Mouse (Mus musculus) G1E-ER4 (cell line): ENCODE data around the gene Wbp11. TPM values are rescaled to one million over a fixed set of nuclear protein-coding genes. Genes with fewer than 3 reads are reported as not detected.

Source experiments
- GATA1 ChIP-seq: IDR thresholded peaks from one replicate; pipeline ENCODE4 v1.8.0; 2012; ENCODE audit warnings: low read length, inconsistent platforms
- polyA plus RNA-seq: library from polyadenylated mRNA; stranded (reverse); fragments of >175 nt; gene quantifications from 2 replicates; pipeline ENCODE4 v1.2.3, GENCODE M21; 2012

Gene Wbp11
- polyA plus RNA-seq, 1 experiment, result 372 TPM

DNA sequence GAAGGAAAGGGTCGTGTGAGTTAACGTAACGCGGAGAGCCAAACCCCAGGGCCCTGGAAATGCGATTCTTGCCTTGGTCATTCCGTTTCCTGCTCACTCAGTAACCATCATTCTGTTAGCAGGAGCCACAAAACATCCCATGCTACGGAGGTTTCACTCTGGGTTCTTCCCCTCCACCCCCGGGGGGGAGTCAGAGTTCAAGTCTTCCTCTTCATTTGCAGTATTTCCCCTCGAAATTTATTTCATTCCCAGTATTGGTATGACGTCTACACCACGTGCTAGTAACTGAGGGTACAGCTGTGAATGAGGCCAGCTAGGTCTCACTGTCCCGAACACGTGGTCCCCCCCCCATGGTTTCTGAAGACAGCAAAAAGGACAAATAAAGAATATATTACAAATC, 18.4 kb downstream of the Wbp11 start:
- TF ChIP-seq GATA1, result no peak

DNA sequence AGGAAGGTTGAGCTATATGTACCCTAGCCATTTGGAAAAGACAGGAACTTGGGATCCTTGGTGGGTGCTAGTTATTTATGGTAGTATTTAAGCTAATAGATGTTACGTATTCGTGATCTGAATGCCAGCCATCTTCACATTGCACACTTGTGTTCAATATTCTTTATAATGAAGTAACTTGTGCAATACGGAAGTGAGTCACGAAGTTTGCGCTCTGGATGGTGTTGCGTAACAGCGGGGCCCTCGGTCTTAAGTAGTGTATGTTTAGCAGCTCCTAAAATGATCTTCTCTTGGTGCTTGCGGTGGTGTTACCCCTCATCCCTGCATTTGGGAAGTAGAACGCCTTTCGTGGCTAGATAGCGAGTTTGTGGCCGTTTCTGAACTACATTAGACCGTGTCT, 19.0 kb downstream of the Wbp11 start:
- no peak for TF ChIP-seq GATA1

GRCm38 (mm10) chr6:136808631-136809046, 19.4 kb downstream of the Wbp11 start:
- TF ChIP-seq GATA1, result no peak

DNA sequence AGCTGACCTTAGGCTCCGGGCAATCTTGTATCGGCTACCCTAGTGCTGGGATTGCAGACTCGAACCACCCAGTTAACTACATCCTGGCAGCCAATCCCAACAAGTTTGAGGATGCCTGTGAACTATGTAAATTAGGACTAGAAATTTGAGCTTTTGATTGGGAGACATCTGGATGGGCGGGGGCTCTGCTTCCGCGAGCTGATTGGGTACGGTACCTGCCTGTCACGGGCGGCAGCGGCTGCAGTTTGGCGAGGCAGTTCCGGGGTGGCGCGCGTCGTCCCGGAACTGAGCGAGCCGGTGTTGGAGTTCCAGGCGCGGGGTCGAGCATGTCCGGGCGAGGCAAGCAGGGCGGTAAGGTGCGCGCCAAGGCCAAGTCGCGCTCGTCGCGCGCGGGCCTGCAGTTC, 20.0 kb downstream of the Wbp11 start, which contains the start of gene H2afj:
Gene H2afj, plus strand, starts transcription at position 231 of the 404 bp plus-strand sequence.
- no peak for TF ChIP-seq GATA1

GRCm38 (mm10) chr6:136807395-136808013, 20.5 kb downstream of the Wbp11 start:
- TF ChIP-seq GATA1, result no peak

DNA sequence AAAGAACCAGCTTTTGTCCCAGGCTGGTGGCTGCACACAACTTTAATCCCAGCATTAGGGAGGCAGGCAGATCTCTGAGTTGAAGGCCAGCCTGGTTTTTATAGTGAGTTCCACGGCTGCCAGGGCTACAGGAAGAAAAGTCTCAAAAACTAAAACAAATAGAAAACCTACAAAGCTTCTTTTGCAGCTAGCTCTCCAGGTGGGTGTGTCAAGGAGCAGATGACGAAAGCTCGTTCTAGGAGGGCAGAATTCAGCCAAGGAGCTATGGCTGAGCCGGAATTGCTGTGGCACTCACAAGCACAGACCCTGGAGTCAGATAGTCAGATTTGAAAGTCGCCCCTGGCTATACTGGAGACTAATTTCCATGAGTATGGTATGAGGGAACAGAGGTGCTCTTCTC, 21.2 kb downstream of the Wbp11 start:
- TF ChIP-seq GATA1, result no peak

- no peak for TF ChIP-seq GATA1
Measured at GRCm38 (mm10) chr6:136805409-136805775, 22.6 kb downstream of the Wbp11 start.

DNA sequence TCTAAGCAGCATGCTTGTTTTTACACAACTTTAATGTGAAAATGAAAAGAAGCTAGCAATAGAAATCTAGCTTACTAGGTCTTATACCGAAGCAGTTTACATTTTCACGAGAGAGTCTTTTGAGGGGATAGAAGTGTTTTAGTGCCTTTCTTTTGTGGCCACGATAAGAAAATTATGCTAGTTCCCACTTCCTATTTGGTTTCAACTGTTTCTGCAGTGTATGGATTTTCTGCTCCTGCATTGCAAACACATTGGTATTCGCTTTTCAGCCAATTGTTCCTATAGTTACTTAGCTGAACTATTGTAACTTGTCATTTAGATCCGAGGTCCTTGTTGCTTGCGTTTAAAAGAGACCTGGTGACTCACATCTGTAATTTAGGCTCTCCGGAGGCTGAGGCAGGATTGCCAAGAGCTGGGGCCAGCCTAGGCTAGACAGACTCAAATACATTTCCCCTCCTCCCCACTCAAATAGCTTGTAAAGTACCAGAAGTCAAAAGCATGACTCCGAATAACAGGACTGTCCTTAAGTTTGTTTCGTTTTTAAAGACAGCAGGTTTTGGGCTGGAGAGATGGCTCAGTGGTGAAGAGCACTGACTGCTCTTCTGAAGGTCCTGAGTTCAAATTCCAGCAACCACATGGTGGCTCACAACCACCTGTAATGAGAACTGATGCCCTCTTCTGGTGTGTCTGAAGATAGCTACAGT, 23.2 kb downstream of the Wbp11 start:
- TF ChIP-seq GATA1, result no peak

- no peak for TF ChIP-seq GATA1
Measured at GRCm38 (mm10) chr6:136803739-136804633, 24.0 kb downstream of the Wbp11 start, which contains the start of gene Hist4h4. Hist4h4 (minus strand) TSS chr6:136804415.

- TF ChIP-seq GATA1, result no peak
Measured at GRCm38 (mm10) chr6:136803093-136803738, 24.8 kb downstream of the Wbp11 start.

DNA sequence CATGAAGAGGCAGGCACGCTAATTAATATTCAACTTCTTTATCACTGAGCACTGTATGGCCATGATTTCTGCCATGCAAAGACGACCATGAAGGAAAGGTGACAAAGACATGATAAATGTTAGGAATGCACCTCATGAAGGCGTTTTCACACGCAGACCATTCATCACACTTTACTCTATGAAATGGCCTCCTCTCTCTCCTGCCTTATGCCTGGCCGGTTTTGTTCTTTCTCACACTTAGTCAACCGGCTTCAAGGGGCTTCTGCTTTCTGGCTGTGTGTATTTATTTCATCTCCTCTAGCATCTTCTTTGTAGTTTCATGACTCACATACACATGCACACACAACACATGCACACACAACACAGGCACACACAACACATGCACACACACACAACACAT, 26.8 kb downstream of the Wbp11 start:
- no peak for TF ChIP-seq GATA1

DNA sequence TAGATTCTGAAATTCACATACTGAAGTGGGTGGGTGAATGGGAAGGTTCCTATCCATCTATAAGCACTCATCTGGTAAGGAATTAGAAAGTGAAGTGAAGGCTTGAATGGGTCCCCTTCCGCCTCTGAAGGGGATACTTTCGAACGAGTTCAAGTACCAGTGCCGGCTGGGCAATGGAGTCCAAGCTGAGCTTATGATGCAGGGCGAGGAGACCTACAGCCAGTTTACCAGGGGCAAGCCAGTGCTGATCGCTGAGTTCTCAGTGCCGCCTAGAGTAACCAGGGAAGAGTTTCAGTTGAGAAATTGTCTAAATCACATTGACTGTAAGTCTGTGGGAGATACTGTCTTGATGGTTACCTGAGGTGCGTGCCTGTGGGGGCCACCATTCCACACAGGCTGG, 27.3 kb downstream of the Wbp11 start:
- TF ChIP-seq GATA1, result no peak

- no peak for TF ChIP-seq GATA1
Measured at GRCm38 (mm10) chr6:136795850-136796249, 32.2 kb downstream of the Wbp11 start.

DNA sequence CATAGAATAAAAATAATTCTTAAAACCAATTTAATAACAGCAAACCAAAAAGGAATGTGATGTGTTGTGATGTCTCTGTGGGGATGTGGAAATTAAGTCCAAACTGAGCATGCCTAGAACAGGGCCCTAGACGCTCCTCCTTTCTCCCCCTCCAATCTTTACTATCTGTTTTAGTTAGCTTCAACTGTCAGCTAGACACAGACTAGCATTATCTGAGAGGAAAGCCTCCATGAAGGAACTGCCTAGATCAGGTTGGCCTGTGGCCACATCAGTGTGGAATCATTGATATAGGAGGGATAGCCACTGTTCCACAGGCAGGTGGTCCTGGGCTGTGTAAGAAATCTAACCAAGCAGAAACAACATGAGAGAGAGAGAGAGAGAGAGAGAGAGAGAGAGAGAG, 32.9 kb downstream of the Wbp11 start:
- no peak for TF ChIP-seq GATA1

GRCm38 (mm10) chr6:136793831-136794525, 34.1 kb downstream of the Wbp11 start:
- TF ChIP-seq GATA1, result no peak
